In genomic region chr7:144791426-144791825, GRCm38 (mm10) we compare ENCODE assay signal across 27 mouse cellular contexts. TPM values are rescaled to one million over a fixed set of nuclear protein-coding genes. Genes with fewer than 3 reads are reported as not detected.
DNase-seq lines count a peak whose midpoint lies in the region; ATAC-seq and TF ChIP-seq lines count a peak whose summit lies in the region.
"Had no signal": no experiment of that assay in that cellular context is flagged by ENCODE, and none has a peak within 500 bp of the region (broad histone marks: within the 10 kb centered on the region; RNA-seq: fewer than 3 reads in every experiment).

No protein-coding gene starts in this region.

- H3K4me1 ChIP-seq in intestine, postnatal 0 days (replicated peaks; ENCODE audit: control insufficient read depth, insufficient read depth, low read length), result peaks cover 6% of the 10 kb centered on the region
- peaks cover 17% of the 10 kb centered on the region for H3K4me1 ChIP-seq in intestine, embryonic 15.5 days (replicated peaks)
- H3K4me1 ChIP-seq: embryonic facial prominence, embryonic 12.5 days; forebrain, embryonic 13.5 days; forebrain, embryonic 15.5 days had no signal

- H3K9me3 ChIP-seq in intestine, postnatal 0 days (ENCODE audit: control insufficient read depth), result no peaks in the 10 kb centered on the region
- no peaks in the 10 kb centered on the region for H3K9me3 ChIP-seq in intestine, embryonic 15.5 days
- H3K9me3 ChIP-seq: embryonic facial prominence, embryonic 12.5 days; forebrain, embryonic 13.5 days; forebrain, embryonic 15.5 days had no signal

- H3K4me3 ChIP-seq in intestine, postnatal 0 days (ENCODE audit: low read depth, low read length), result no peak overlapping the region
- no peak overlapping the region for H3K4me3 ChIP-seq in intestine, embryonic 15.5 days (replicated peaks)
- H3K4me3 ChIP-seq: embryonic facial prominence, embryonic 10.5 days; embryonic facial prominence, embryonic 12.5 days; forebrain, embryonic 13.5 days; forebrain, embryonic 15.5 days had no signal

- H3K36me3 ChIP-seq in intestine, postnatal 0 days (ENCODE audit: control insufficient read depth, insufficient read depth), result no peaks in the 10 kb centered on the region
- H3K36me3 ChIP-seq in intestine, embryonic 15.5 days, result no peaks in the 10 kb centered on the region
- H3K36me3 ChIP-seq: embryonic facial prominence, embryonic 10.5 days; embryonic facial prominence, embryonic 12.5 days; forebrain, embryonic 15.5 days had no signal

- 0 out of 2 replicates have a peak, but pooled peaks have one; percentile 3 for TF ChIP-seq CTCF in intestine, postnatal 0 days (IDR thresholded peaks at IDR 0.05; ENCODE audit: low read depth)

- intact Hi-C loops in left cerebral cortex, postnatal 36 days (cut with DNase I), result no loop called here

- peak; percentile 70 for DNase-seq in R1 (ENCODE audit: low read depth, low spot score)
- no peak for DNase-seq in left cerebral cortex, postnatal 36 days (ENCODE audit: low spot score in 2 of 2)
- DNase-seq: adrenal gland, adult 8-10 months; adrenal gland, postnatal 14 days; adrenal gland, postnatal 36 days; B cell, adult 2 months; cerebellum, adult 11-12 months; cerebellum, adult 2 months; cerebellum, adult 9-10 months; cerebellum, postnatal 10 days; cerebellum, postnatal 25 days; forebrain, postnatal 0 days had no signal

- WGBS in intestine, postnatal 0 days, result 92% methylated on average over 7 of the region's 7 CpGs
- WGBS in intestine, embryonic 15.5 days, result 89% methylated on average over 7 of the region's 7 CpGs

- no peak overlapping the region for H3K4me2 ChIP-seq in intestine, postnatal 0 days (replicated peaks; ENCODE audit: low read depth)
- no peak overlapping the region for H3K4me2 ChIP-seq in intestine, embryonic 15.5 days (replicated peaks)
- H3K4me2 ChIP-seq: embryonic facial prominence, embryonic 12.5 days; forebrain, embryonic 13.5 days; forebrain, embryonic 15.5 days had no signal

- ATAC-seq in intestine, postnatal 0 days, result no peak
- ATAC-seq in intestine, embryonic 15.5 days, result no peak
- ATAC-seq in inflammation-experienced regulatory T-cells, adult 6 months, result no peak
- ATAC-seq: activated CD4-positive, CD25-positive, alpha-beta regulatory T cell, adult 4 months; CD4-positive, CD25-positive, alpha-beta regulatory T cell, adult 4 months; forebrain, embryonic 13.5 days; forebrain, embryonic 15.5 days; forebrain, postnatal 0 days; Patski had no signal

- H3K27ac ChIP-seq in intestine, postnatal 0 days (ENCODE audit: low read depth, low read length), result no peak overlapping the region
- no peak overlapping the region for H3K27ac ChIP-seq in intestine, embryonic 15.5 days
- H3K27ac ChIP-seq: embryonic facial prominence, embryonic 10.5 days; embryonic facial prominence, embryonic 12.5 days; forebrain, embryonic 13.5 days; forebrain, embryonic 15.5 days had no signal

- H3K9ac ChIP-seq in intestine, postnatal 0 days (ENCODE audit: low read depth, low read length), result no peak overlapping the region
- no peak overlapping the region for H3K9ac ChIP-seq in intestine, embryonic 15.5 days
- H3K9ac ChIP-seq: embryonic facial prominence, embryonic 12.5 days; forebrain, embryonic 13.5 days; forebrain, embryonic 15.5 days; forebrain, postnatal 0 days had no signal

- no peaks in the 10 kb centered on the region for H3K27me3 ChIP-seq in intestine, postnatal 0 days (replicated peaks; ENCODE audit: control insufficient read depth, insufficient read depth, low read length)
- H3K27me3 ChIP-seq in intestine, embryonic 15.5 days (replicated peaks), result no peaks in the 10 kb centered on the region
- H3K27me3 ChIP-seq: forebrain, embryonic 15.5 days had no signal

RNA-seq across cellular contexts. Expression of gene Ano1, which starts 39.7 kb away (rescaled TPM):
- polyA plus RNA-seq in intestine, postnatal 0 days (2015; fragmentation: Nextera tagmentation; extraction: Ambion mirVana), result 9.0 and 9.3 TPM in 2 replicates
- polyA plus RNA-seq in intestine, embryonic 15.5 days (2015; fragmentation: Nextera tagmentation; extraction: Ambion mirVana), result 23.6 and 27.8 TPM in 2 replicates
- 1 to 10 TPM; 2.9 to 3.3 TPM for total RNA-seq in left cerebral cortex, postnatal 36 days (2021)
- polyA plus RNA-seq in inflammation-experienced regulatory T-cells, adult 6 months (2017; shearing (Covaris generic)), result not detected
- total RNA-seq: CH12.LX had no signal

RNA-seq across cellular contexts. Expression of gene Fgf3, which starts 46.5 kb away (rescaled TPM):
- not detected in 2 replicates for polyA plus RNA-seq in intestine, postnatal 0 days (2015; fragmentation: Nextera tagmentation; extraction: Ambion mirVana)
- not detected in 2 replicates for polyA plus RNA-seq in intestine, embryonic 15.5 days (2015; fragmentation: Nextera tagmentation; extraction: Ambion mirVana)
- total RNA-seq in left cerebral cortex, postnatal 36 days (2021), result under 1 TPM; 0.49 to 0.77 TPM
- polyA plus RNA-seq in inflammation-experienced regulatory T-cells, adult 6 months (2017; shearing (Covaris generic)), result not detected
- total RNA-seq: CH12.LX had no signal
- polyA plus RNA-seq: activated CD4-positive, CD25-positive, alpha-beta regulatory T cell, adult 4 months; CD4-positive, CD25-positive, alpha-beta regulatory T cell, adult 4 months; Patski had no signal

RNA-seq across cellular contexts. Expression of gene Fgf4, which starts 55.7 kb away (rescaled TPM):
- polyA plus RNA-seq in intestine, postnatal 0 days (2015; fragmentation: Nextera tagmentation; extraction: Ambion mirVana), result not detected in 2 replicates
- not detected in 2 replicates for polyA plus RNA-seq in intestine, embryonic 15.5 days (2015; fragmentation: Nextera tagmentation; extraction: Ambion mirVana)
- total RNA-seq in left cerebral cortex, postnatal 36 days (2021), result not detected
- not detected for polyA plus RNA-seq in inflammation-experienced regulatory T-cells, adult 6 months (2017; shearing (Covaris generic))
- total RNA-seq: adrenal gland, adult 18-20 months; adrenal gland, adult 8-10 months; adrenal gland, postnatal 14 days; adrenal gland, postnatal 36 days; CH12.LX; forebrain, postnatal 0 days; G1E had no signal
- polyA plus RNA-seq: activated CD4-positive, CD25-positive, alpha-beta regulatory T cell, adult 4 months; cerebellum, adult 2 months; cortical plate, adult 2 months; forebrain, embryonic 11.5 days; forebrain, embryonic 13.5 days; forebrain, embryonic 15.5 days; forebrain, postnatal 0 days; G1E; Patski had no signal
